Mouse (Mus musculus): ENCODE measurements around the gene Jmjd4. TPM values are rescaled to one million over a fixed set of nuclear protein-coding genes. Genes with fewer than 3 reads are reported as not detected.

Jmjd4 gene
- total and polyA plus RNA-seq, 3 experiments: 14.5 to 18.1 TPM; not detected in 1

DNA sequence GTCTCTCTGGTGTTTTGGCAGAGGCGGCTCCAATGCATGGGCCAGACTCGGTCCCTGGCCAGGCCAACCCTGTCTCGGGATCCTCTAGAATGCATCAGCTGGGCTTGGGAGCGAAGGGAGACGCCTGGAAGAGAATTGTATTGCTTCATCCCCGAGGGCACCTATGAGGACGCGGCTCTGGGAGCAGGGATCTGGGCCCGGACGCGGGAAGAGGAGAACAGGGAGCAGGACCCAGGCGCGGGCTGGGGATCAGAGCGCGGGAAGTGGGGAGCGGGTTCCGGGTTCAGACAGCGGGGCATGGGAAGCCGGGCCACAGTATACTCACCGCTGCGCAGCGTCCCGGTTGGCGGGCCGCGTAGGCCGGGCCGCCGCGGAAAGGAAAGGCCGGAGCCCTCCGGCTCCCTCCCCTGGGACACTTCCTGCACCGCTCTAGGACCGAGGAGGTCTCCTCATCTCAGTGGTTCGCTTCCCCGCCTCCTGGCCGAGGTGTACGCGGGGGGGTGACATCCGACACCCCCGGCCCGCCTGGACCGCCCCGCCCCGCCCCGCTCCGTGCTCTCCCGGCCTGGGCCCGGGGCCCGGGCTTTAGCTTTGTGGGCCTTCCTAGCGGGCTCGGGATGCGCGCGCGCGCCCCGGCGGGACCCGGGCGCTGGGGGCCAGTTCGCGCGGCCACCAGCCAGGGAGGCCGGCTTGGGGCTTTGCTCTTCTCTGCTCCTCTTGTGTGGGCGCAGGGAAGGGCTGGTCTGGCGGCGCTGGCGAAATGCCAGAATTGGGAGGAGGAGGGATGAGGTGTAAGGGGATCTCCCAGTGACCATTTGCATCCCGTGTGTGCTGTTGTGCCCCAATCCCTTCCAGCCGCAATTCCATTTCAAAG, 56.2 kb downstream of the Jmjd4 start:
- no peaks in the 10 kb centered on the region for H3K9me3 ChIP-seq (replicated peaks; ENCODE audit: insufficient read depth, low read length)

DNA sequence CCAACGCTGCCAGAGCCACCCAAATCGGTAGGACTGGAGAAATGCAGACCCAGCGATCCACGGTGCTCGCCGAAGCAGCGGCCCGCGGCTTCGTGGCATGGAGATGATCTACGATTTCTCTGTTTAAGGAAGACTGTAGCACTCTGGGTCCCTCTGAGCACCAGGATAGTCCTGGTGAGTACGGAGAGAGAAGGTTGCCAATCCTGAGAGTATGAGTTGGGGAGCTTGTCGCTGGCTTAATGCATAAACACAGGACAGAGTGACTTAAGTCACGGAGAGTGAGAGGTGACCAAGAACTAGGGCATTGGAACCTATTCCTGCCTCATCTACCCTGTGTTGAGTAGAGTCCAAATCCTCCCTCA, 56.8 kb downstream of the Jmjd4 start:
- Histone ChIP-seq H3K9me3 (replicated peaks; ENCODE audit: insufficient read depth, low read length) (no peaks in the 10 kb centered on the region), H3K27ac (ENCODE audit: control insufficient read depth, low read depth, low read length) (no peak overlapping the region), H3K9ac (ENCODE audit: control insufficient read depth, low read depth, low read length, poor library complexity, severe bottlenecking) (peak overlapping the region; percentile 97), H3K79me2 (ENCODE audit: control insufficient read depth, insufficient read depth, low read length, poor library complexity) (peaks cover 17% of the 10 kb centered on the region), H3K27me3 (ENCODE audit: control insufficient read depth in 1 of 2, insufficient read depth in 2 of 2, low read length in 2 of 2) (no peaks in the 10 kb centered on the region), H3K36me3 (ENCODE audit: control insufficient read depth in 1 of 2, insufficient read depth in 2 of 2, low read length in 2 of 2) (peaks cover 12 to 18% of the 10 kb centered on the region in 2 experiments), H3K4me3 (ENCODE audit: control insufficient read depth in 1 of 2, insufficient read depth in 1 of 2, low read depth in 2 of 2, low read length in 2 of 2) (peak overlapping the region; percentile 84 to 85), H3K4me1 (ENCODE audit: control insufficient read depth in 1 of 2, insufficient read depth in 2 of 2, low read length in 2 of 2) (peaks cover 4 to 26% of the 10 kb centered on the region in 2 experiments)
- TF ChIP-seq ZNF384 (IDR thresholded peaks at IDR 0.05; ENCODE audit: low read depth, low read length): no peak
- TF ChIP-seq POLR2AphosphoS2 (IDR thresholded peaks at IDR 0.05; ENCODE audit: low read length): no peak
- TF ChIP-seq TBP (IDR thresholded peaks at IDR 0.05; ENCODE audit: low read depth, low read length): no peak
- no peak for TF ChIP-seq USF1 (IDR thresholded peaks at IDR 0.05; ENCODE audit: low read depth, low read length)
- no peak for TF ChIP-seq KAT2A (conservative IDR thresholded peaks at IDR 0.05; ENCODE audit: low read depth, low read length)
- no peak for TF ChIP-seq E2F4 (IDR thresholded peaks at IDR 0.05; ENCODE audit: borderline replicate concordance, low read depth, low read length)
- no peak for TF ChIP-seq MAX (IDR thresholded peaks at IDR 0.05; ENCODE audit: low read length)
- TF ChIP-seq CTCF (IDR thresholded peaks at IDR 0.05 in 2 of 3, conservative IDR thresholded peaks at IDR 0.05 in 1 of 3; ENCODE audit: control insufficient read depth in 1 of 3, insufficient read depth in 1 of 3, low read depth in 2 of 3, low read length in 3 of 3, poor library complexity in 1 of 3, severe bottlenecking in 1 of 3): no peak
- no peak for TF ChIP-seq RCOR1 (IDR thresholded peaks at IDR 0.05; ENCODE audit: low read depth, low read length)
- no peak for TF ChIP-seq MAZ (IDR thresholded peaks at IDR 0.05; ENCODE audit: low read depth, low read length)
- no peak for TF ChIP-seq ELF1 (IDR thresholded peaks at IDR 0.05; ENCODE audit: low read depth, low read length)
- no peak for DNase-seq (ENCODE audit: low read depth, low spot score)

More for the DNA sequence above, 56.2 kb downstream of the Jmjd4 start:
- no peak for TF ChIP-seq JUND (IDR thresholded peaks at IDR 0.05; ENCODE audit: low read depth, low read length)
- peak; percentile 72 for TF ChIP-seq SIN3A (IDR thresholded peaks at IDR 0.05; ENCODE audit: low read length)
- TF ChIP-seq SMC3 (IDR thresholded peaks at IDR 0.05; ENCODE audit: low read depth, low read length): no peak
- peak; percentile 34 to 56; a peak in 1 of 4 replicates for TF ChIP-seq POLR2A (IDR thresholded peaks at IDR 0.05; ENCODE audit: control insufficient read depth in 1 of 2, insufficient read depth in 1 of 2, low read depth in 1 of 2, low read length in 2 of 2, poor library complexity in 1 of 2)
- peak; percentile 57 for TF ChIP-seq TCF12 (IDR thresholded peaks at IDR 0.05; ENCODE audit: low read depth, low read length)
- peak; percentile 53; the same call in 1 of the 2 replicates for TF ChIP-seq E2F4 (IDR thresholded peaks at IDR 0.05; ENCODE audit: borderline replicate concordance, low read depth, low read length)
- TF ChIP-seq NELFE (IDR thresholded peaks at IDR 0.05; ENCODE audit: low read depth, low read length): peak; percentile 62; the same call in 1 of the 2 replicates
- TF ChIP-seq TBP (IDR thresholded peaks at IDR 0.05; ENCODE audit: low read depth, low read length): peak; percentile 63; the same call in 1 of the 2 replicates
- TF ChIP-seq BHLHE40 (IDR thresholded peaks at IDR 0.05; ENCODE audit: borderline replicate concordance, low read depth, low read length): no peak
- peak; percentile 81; the same call in 1 of the 2 replicates for TF ChIP-seq MAZ (IDR thresholded peaks at IDR 0.05; ENCODE audit: low read depth, low read length)
- TF ChIP-seq NRF1 (IDR thresholded peaks at IDR 0.05; ENCODE audit: insufficient read depth, low read depth, low read length, poor library complexity, severe bottlenecking): peak; percentile 36; the same call in 1 of the 2 replicates
- peak; percentile 89 for TF ChIP-seq HCFC1 (IDR thresholded peaks at IDR 0.05; ENCODE audit: low read depth, low read length)
- 0 out of 4 replicates have a peak, but pooled peaks of 1 of the 2 experiments have one; percentile 15 for TF ChIP-seq EP300 (IDR thresholded peaks at IDR 0.05; ENCODE audit: low read depth in 1 of 2, low read length in 2 of 2)
- peak; percentile 57; the same call in 1 of the 2 replicates for TF ChIP-seq UBTF (IDR thresholded peaks at IDR 0.05; ENCODE audit: borderline replicate concordance, insufficient read depth, low read depth, low read length)
- TF ChIP-seq MAFK (IDR thresholded peaks at IDR 0.05; ENCODE audit: borderline replicate concordance, low read depth, low read length): no peak
- peak; percentile 83 for TF ChIP-seq ELF1 (IDR thresholded peaks at IDR 0.05; ENCODE audit: low read depth, low read length)
- DNase-seq (ENCODE audit: low read depth, low spot score): peak; percentile 93
- Histone ChIP-seq H3K27me3 (ENCODE audit: control insufficient read depth in 1 of 2, insufficient read depth in 2 of 2, low read length in 2 of 2) (no peaks in the 10 kb centered on the region), H3K4me3 (ENCODE audit: control insufficient read depth in 1 of 2, insufficient read depth in 1 of 2, low read depth in 2 of 2, low read length in 2 of 2) (peak overlapping the region; percentile 84 to 85), H3K4me1 (ENCODE audit: control insufficient read depth in 1 of 2, insufficient read depth in 2 of 2, low read length in 2 of 2) (peaks cover 4 to 29% of the 10 kb centered on the region in 2 experiments), H3K36me3 (ENCODE audit: control insufficient read depth in 1 of 2, insufficient read depth in 2 of 2, low read length in 2 of 2) (peaks cover 12 to 23% of the 10 kb centered on the region in 2 experiments), H3K9ac (ENCODE audit: control insufficient read depth, low read depth, low read length, poor library complexity, severe bottlenecking) (peak overlapping the region; percentile 97), H3K27ac (ENCODE audit: control insufficient read depth, low read depth, low read length) (peak overlapping the region; percentile 70), H3K79me2 (ENCODE audit: control insufficient read depth, insufficient read depth, low read length, poor library complexity) (peaks cover 17% of the 10 kb centered on the region)
